Mouse (Mus musculus) testis, adult 2 months (tissue): ENCODE measurements around the gene Nrp1.

Source experiments
- CTCF ChIP-seq: fragments of 200-500 bp; IDR thresholded peaks from 2 replicates; pipeline ENCODE4 v1.5.1; 2012; ENCODE audit warnings: low read depth, mild to moderate bottlenecking, inconsistent platforms, low read length, moderate library complexity; ENCODE audit not compliant: control insufficient read depth, insufficient read depth, insufficient replicate concordance
- POLR2A ChIP-seq: fragments of 200-500 bp; IDR thresholded peaks from 2 replicates; pipeline ENCODE4 v1.6.1; 2012; ENCODE audit warnings: low read depth, mild to moderate bottlenecking, inconsistent platforms, low read length, moderate library complexity; ENCODE audit not compliant: control insufficient read depth

GRCm38 (mm10) chr8:128476206-128476605, 117.8 kb downstream of the Nrp1 start:
- TF ChIP-seq CTCF = no peak
- no peak for TF ChIP-seq POLR2A
